In genomic region chr1:194908956-194909355, GRCm38 (mm10) we compare ENCODE assay signal across 19 mouse cellular contexts.
"Had no signal": no experiment of that assay in that cellular context is flagged by ENCODE, and none has a peak within 500 bp of the region (broad histone marks: within the 10 kb centered on the region; RNA-seq: fewer than 3 reads in every experiment).

No protein-coding gene starts in this region.

- DNase-seq: kidney, adult 2 months; kidney, postnatal 14 days; kidney, postnatal 4 days; liver; lung, adult 18-20 months; lung, postnatal 10 days; lung, postnatal 4 days; right cerebral cortex, postnatal 4 days; thymus, adult 2 months; thymus, postnatal 14 days had no signal

- H3K36me3 ChIP-seq: limb, embryonic 10.5 days; limb, embryonic 13.5 days; liver, embryonic 12.5 days; liver, embryonic 15.5 days; lung, embryonic 15.5 days; midbrain, embryonic 12.5 days had no signal

- H3K9me3 ChIP-seq: limb, embryonic 10.5 days; limb, embryonic 13.5 days; liver, embryonic 12.5 days; liver, embryonic 15.5 days; lung, embryonic 15.5 days; midbrain, embryonic 12.5 days had no signal

- H3K4me1 ChIP-seq: limb, embryonic 10.5 days; limb, embryonic 13.5 days; liver, embryonic 12.5 days; liver, embryonic 15.5 days; lung, embryonic 15.5 days; midbrain, embryonic 12.5 days had no signal

- H3K9ac ChIP-seq: limb, embryonic 13.5 days; liver, embryonic 12.5 days; liver, embryonic 15.5 days; lung, embryonic 15.5 days; midbrain, embryonic 12.5 days had no signal

- H3K27ac ChIP-seq: limb, embryonic 10.5 days; limb, embryonic 13.5 days; liver, embryonic 12.5 days; liver, embryonic 15.5 days; lung, embryonic 15.5 days; midbrain, embryonic 12.5 days; stomach, postnatal 0 days had no signal

- H3K4me2 ChIP-seq: limb, embryonic 13.5 days; liver, embryonic 12.5 days; liver, embryonic 15.5 days; lung, embryonic 15.5 days; midbrain, embryonic 12.5 days had no signal

- ATAC-seq: intestine, postnatal 0 days; liver, embryonic 12.5 days; midbrain, embryonic 16.5 days had no signal

- H3K4me3 ChIP-seq: limb, embryonic 10.5 days; limb, embryonic 13.5 days; liver, embryonic 12.5 days; liver, embryonic 15.5 days; lung, embryonic 15.5 days; midbrain, embryonic 12.5 days had no signal

- H3K27me3 ChIP-seq: limb, embryonic 13.5 days; liver, embryonic 12.5 days; liver, embryonic 15.5 days; lung, embryonic 15.5 days; midbrain, embryonic 12.5 days had no signal
